Mouse (Mus musculus) spleen, embryonic (tissue): Measurements from ENCODE around the gene Cish.

Experiments used
- CTCF ChIA-PET: fragments of 350-600 bp; sonication (Branson Sonifier 250); formaldehyde crosslinking; loops from one replicate; lab custom pipeline; 2022; lab: Charles Lee

Cish gene

GRCm38 (mm10) chr9:107343146-107343943, 47.5 kb downstream of the Cish start:
- CTCF ChIA-PET = interaction anchor here (0.6 kb wide), 1 partner anchor 49 kb away, joined by 6 read pairs; no protein-coding TSS in a partner anchor

- CTCF ChIA-PET = interaction anchor here (0.6 kb wide), 1 partner anchor 49 kb away, joined by 6 read pairs; no protein-coding TSS in a partner anchor
Measured at GRCm38 (mm10) chr9:107344027-107344426, 48.2 kb downstream of the Cish start.

GRCm38 (mm10) chr9:107346081-107346480, 50.3 kb downstream of the Cish start:
- CTCF ChIA-PET = no interaction called here

GRCm38 (mm10) chr9:107347586-107348183, 51.9 kb downstream of the Cish start:
- CTCF ChIA-PET = no interaction called here

GRCm38 (mm10) chr9:107349321-107349720, 53.5 kb downstream of the Cish start:
- CTCF ChIA-PET = interaction anchor here (0.5 kb wide), 1 partner anchor 1675 kb away, joined by 10 read pairs; no protein-coding TSS in a partner anchor
